Mouse (Mus musculus): ENCODE measurements around the gene Rnf2. TPM values are rescaled to one million over a fixed set of nuclear protein-coding genes. Genes with fewer than 3 reads are reported as not detected.
A peak's percentile ranks its signal among the peaks of the same experiment; 100 is the strongest.

Gene Rnf2
- polyA plus RNA-seq, 1 experiment from 2014 or later, result 74.3 TPM

- Histone ChIP-seq H3K4me3 (replicated peaks; ENCODE audit: low read depth, low read length) (no peak overlapping the region), H3K4me2 (ENCODE audit: low read length) (no peak overlapping the region), H3K27ac (no peak overlapping the region), H3K9me3 (replicated peaks; ENCODE audit: low read length) (no peaks in the 10 kb centered on the region), H3K36me3 (ENCODE audit: insufficient read depth, low read length) (no peaks in the 10 kb centered on the region), H3K9ac (ENCODE audit: low read depth, low read length) (no peak overlapping the region), H3K4me1 (replicated peaks; ENCODE audit: insufficient read depth, low read length) (no peaks in the 10 kb centered on the region), H3K27me3 (ENCODE audit: insufficient read depth, low read length) (no peaks in the 10 kb centered on the region)
- ATAC-seq (replicated peaks; ENCODE audit: low FRiP score, low read depth) (no peak), DNase-seq (ENCODE audit: low spot score) (no peak)
- TF ChIP-seq CTCF (IDR thresholded peaks at IDR 0.05; ENCODE audit: low read depth), result no peak
- WGBS, result 79% methylated on average over 3 of the region's 3 CpGs
Measured at GRCm38 (mm10) chr1:151526701-151527100, 25.9 kb upstream of the Rnf2 start.

DNA sequence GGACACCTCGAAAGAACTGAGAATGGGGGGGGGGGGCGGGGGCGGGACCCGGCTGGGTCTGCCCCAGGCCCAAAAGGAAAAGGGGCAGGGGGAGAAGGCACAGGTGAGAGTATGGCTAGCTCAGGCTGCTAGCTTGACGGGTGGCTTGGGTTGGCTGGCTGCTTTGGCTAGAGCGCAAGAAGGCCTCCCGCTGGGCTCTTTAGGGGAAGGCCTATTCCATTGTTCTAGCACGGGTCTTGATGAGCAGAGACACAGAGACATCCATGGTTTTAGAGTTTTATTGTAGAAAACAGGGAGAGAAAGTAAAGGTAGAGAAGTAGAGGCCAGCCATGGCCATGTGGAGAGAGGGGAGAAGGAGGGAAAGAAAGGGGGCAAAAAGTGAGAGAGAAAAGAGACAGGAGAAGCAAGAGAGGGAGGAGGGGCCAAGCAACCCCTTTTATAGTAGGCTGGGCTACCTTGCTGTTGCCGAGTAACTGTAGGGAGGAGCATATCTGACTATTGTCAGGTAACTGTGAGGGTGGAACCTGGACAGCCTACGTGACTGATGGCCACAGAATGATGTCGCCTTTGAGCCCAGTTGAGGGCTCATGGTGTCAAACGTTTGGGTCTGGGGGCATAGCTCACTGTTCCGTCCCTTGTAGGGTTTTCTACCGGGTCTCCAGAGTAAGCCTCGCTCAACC lies 17.0 kb upstream of the Rnf2 start:
- no peak for TF ChIP-seq CTCF (IDR thresholded peaks at IDR 0.05; ENCODE audit: low read depth)
- Histone ChIP-seq H3K4me2 (ENCODE audit: low read length) (no peak overlapping the region), H3K27ac (no peak overlapping the region), H3K27me3 (ENCODE audit: insufficient read depth, low read length) (no peaks in the 10 kb centered on the region), H3K9ac (ENCODE audit: low read depth, low read length) (no peak overlapping the region), H3K4me1 (replicated peaks; ENCODE audit: insufficient read depth, low read length) (no peaks in the 10 kb centered on the region), H3K36me3 (ENCODE audit: insufficient read depth, low read length) (no peaks in the 10 kb centered on the region), H3K4me3 (replicated peaks; ENCODE audit: low read depth, low read length) (no peak overlapping the region), H3K9me3 (replicated peaks; ENCODE audit: low read length) (no peaks in the 10 kb centered on the region)
- ATAC-seq (replicated peaks; ENCODE audit: low FRiP score, low read depth) (no peak), DNase-seq (ENCODE audit: low spot score) (no peak)
- WGBS, result 78% methylated on average over 15 of the region's 15 CpGs

GRCm38 (mm10) chr1:151516871-151517270 lies 16.1 kb upstream of the Rnf2 start:
- Histone ChIP-seq H3K4me1 (replicated peaks; ENCODE audit: insufficient read depth, low read length) (no peaks in the 10 kb centered on the region), H3K4me2 (ENCODE audit: low read length) (no peak overlapping the region), H3K4me3 (replicated peaks; ENCODE audit: low read depth, low read length) (no peak overlapping the region), H3K9ac (ENCODE audit: low read depth, low read length) (no peak overlapping the region), H3K27me3 (ENCODE audit: insufficient read depth, low read length) (no peaks in the 10 kb centered on the region), H3K36me3 (ENCODE audit: insufficient read depth, low read length) (no peaks in the 10 kb centered on the region), H3K9me3 (replicated peaks; ENCODE audit: low read length) (no peaks in the 10 kb centered on the region), H3K27ac (no peak overlapping the region)
- no peak for DNase-seq (ENCODE audit: low spot score)
- TF ChIP-seq CTCF (IDR thresholded peaks at IDR 0.05; ENCODE audit: low read depth), result no peak
- no peak for ATAC-seq (replicated peaks; ENCODE audit: low FRiP score, low read depth)
- 88% methylated on average over 3 of the region's 3 CpGs for WGBS

DNA sequence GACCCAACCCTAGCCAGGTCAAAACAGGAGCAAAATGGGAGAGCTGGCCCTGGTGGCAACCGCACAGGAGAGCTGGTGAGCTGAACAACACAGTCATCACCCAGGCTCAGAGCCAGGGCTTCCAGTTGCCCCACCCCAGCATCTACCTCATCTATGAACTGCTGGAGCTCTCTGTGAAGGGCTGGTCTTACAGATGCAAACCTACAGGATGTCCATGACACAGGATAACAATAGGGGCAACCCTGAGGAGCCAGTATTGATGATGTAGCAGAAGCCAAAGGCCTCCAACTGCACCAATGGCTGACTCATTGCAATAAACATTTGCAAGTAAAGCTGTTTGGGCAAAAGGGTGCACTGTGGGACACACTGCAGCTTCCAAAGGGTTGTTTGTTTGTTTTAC lies 15.0 kb upstream of the Rnf2 start:
- Histone ChIP-seq H3K4me3 (replicated peaks; ENCODE audit: low read depth, low read length) (no peak overlapping the region), H3K4me1 (replicated peaks; ENCODE audit: insufficient read depth, low read length) (no peaks in the 10 kb centered on the region), H3K36me3 (ENCODE audit: insufficient read depth, low read length) (no peaks in the 10 kb centered on the region), H3K4me2 (ENCODE audit: low read length) (no peak overlapping the region), H3K27ac (no peak overlapping the region), H3K9me3 (replicated peaks; ENCODE audit: low read length) (no peaks in the 10 kb centered on the region), H3K9ac (ENCODE audit: low read depth, low read length) (no peak overlapping the region), H3K27me3 (ENCODE audit: insufficient read depth, low read length) (no peaks in the 10 kb centered on the region)
- ATAC-seq (replicated peaks; ENCODE audit: low FRiP score, low read depth) (no peak), DNase-seq (ENCODE audit: low spot score) (no peak)
- no peak for TF ChIP-seq CTCF (IDR thresholded peaks at IDR 0.05; ENCODE audit: low read depth)
- WGBS, result 87% methylated on average over 1 of the region's 1 CpGs

DNA sequence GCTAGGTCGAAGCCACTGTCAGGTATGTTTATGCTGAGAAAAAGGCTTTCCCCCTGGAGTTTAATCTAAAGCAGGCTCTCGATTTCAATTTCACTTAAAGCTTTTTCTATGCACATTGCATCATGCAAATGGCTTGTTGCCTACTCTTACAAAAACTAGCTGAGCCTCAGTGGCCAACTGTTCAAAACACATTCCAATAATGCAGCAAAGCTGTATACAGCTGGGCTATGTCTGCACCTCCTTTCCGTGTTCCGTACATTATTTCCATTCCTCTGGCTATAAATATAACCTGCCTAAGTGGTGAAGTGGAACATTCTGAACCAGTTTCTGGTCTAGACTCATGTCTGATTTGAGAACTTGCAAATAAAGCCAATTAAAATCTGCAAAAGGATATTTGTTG lies 13.4 kb upstream of the Rnf2 start:
- Histone ChIP-seq H3K4me3 (replicated peaks; ENCODE audit: low read depth, low read length) (no peak overlapping the region), H3K9ac (ENCODE audit: low read depth, low read length) (no peak overlapping the region), H3K27ac (no peak overlapping the region), H3K36me3 (ENCODE audit: insufficient read depth, low read length) (no peaks in the 10 kb centered on the region), H3K27me3 (ENCODE audit: insufficient read depth, low read length) (no peaks in the 10 kb centered on the region), H3K4me2 (ENCODE audit: low read length) (no peak overlapping the region), H3K4me1 (replicated peaks; ENCODE audit: insufficient read depth, low read length) (no peaks in the 10 kb centered on the region), H3K9me3 (replicated peaks; ENCODE audit: low read length) (no peaks in the 10 kb centered on the region)
- DNase-seq (ENCODE audit: low spot score) (no peak), ATAC-seq (replicated peaks; ENCODE audit: low FRiP score, low read depth) (no peak)
- TF ChIP-seq CTCF (IDR thresholded peaks at IDR 0.05; ENCODE audit: low read depth), result no peak
- WGBS, result 73% methylated on average over 4 of the region's 4 CpGs

DNA sequence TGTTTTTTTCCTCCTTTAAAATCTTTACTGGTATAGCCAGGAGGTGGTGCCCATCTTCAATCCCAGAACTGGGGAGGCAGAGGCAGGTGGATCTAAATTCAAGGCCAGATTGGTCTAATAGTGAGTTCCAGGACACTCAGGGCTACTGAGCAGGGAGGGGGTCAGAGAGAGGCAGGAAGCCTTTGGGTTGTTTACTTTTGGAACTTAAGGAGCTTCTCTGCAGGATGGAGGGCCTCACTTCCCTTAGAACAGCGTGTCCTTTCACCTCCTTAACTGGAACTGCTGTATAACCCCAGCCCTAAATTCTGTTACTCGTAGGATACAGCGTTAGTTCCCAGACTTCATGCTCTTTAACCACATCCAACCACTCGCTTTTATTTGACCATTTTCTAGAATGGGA lies 10.1 kb upstream of the Rnf2 start:
- 13% methylated on average over 4 of the region's 4 CpGs for WGBS
- Histone ChIP-seq H3K27ac (no peak overlapping the region), H3K27me3 (ENCODE audit: insufficient read depth, low read length) (no peaks in the 10 kb centered on the region), H3K4me2 (ENCODE audit: low read length) (no peak overlapping the region), H3K36me3 (ENCODE audit: insufficient read depth, low read length) (no peaks in the 10 kb centered on the region), H3K4me1 (replicated peaks; ENCODE audit: insufficient read depth, low read length) (no peaks in the 10 kb centered on the region), H3K9ac (ENCODE audit: low read depth, low read length) (no peak overlapping the region), H3K4me3 (replicated peaks; ENCODE audit: low read depth, low read length) (no peak overlapping the region), H3K9me3 (replicated peaks; ENCODE audit: low read length) (no peaks in the 10 kb centered on the region)
- TF ChIP-seq CTCF (IDR thresholded peaks at IDR 0.05; ENCODE audit: low read depth), result no peak
- ATAC-seq (replicated peaks; ENCODE audit: low FRiP score, low read depth) (no peak), DNase-seq (ENCODE audit: low spot score) (peak; percentile 47)
